Mouse (Mus musculus) left cerebral cortex, postnatal 36 days (tissue): ENCODE measurements around the gene Prkaa1. TPM values are rescaled to one million over a fixed set of nuclear protein-coding genes. Genes with fewer than 3 reads are reported as not detected.

ENCODE experiments used
- DNase-seq, 2 experiments: peaks; one replicate each; pipeline ENCODE4 v3.0.0; 2021 to 2022; ENCODE audit warnings: low spot score in 2 of 2, mixed read lengths in 1 of 2
- intact Hi-C: fragments of 180-260 bp; cut with DNase I; formaldehyde crosslinking; loops from one replicate; pipeline ENCODE4 v1.15.1; 2025
- total RNA-seq, 2 experiments: library from RNA; stranded (reverse); gene quantifications; 2 replicates each; pipeline ENCODE4 v1.2.3; 2021

Prkaa1 gene
- total RNA-seq, 2 experiments from 2014 or later, result 18.9 to 20.5 TPM

GRCm38 (mm10) chr15:5154621-5155020 lies 11.0 kb downstream of the Prkaa1 start:
- intact Hi-C loops, result no loop called here
- no peak for DNase-seq

- intact Hi-C loops, result no loop called here
- DNase-seq, result no peak
Measured at GRCm38 (mm10) chr15:5155093-5155492, 11.4 kb downstream of the Prkaa1 start.

- intact Hi-C loops, result no loop called here
- DNase-seq, result no peak
Measured at GRCm38 (mm10) chr15:5156355-5156754, 12.7 kb downstream of the Prkaa1 start.

- no peak for DNase-seq
- intact Hi-C loops, result no loop called here
Measured at GRCm38 (mm10) chr15:5157386-5157785, 13.7 kb downstream of the Prkaa1 start.

- DNase-seq, result no peak
- intact Hi-C loops, result no loop called here
Measured at GRCm38 (mm10) chr15:5158827-5159226, 15.2 kb downstream of the Prkaa1 start.

- no peak for DNase-seq
- intact Hi-C loops, result no loop called here
Measured at GRCm38 (mm10) chr15:5165121-5165773, 21.6 kb downstream of the Prkaa1 start.

GRCm38 (mm10) chr15:5173217-5173820 lies 29.7 kb downstream of the Prkaa1 start:
- intact Hi-C loops, result no loop called here
- DNase-seq, result no peak

GRCm38 (mm10) chr15:5184668-5185330 lies 41.1 kb downstream of the Prkaa1 start:
- DNase-seq, result no peak
- intact Hi-C loops, result loop anchor here (5.0 kb wide), 2 partner anchors 42 to 67 kb away; partner anchors contain the start of genes Prkaa1 and Rpl37

GRCm38 (mm10) chr15:5185366-5186292 lies 42.0 kb downstream of the Prkaa1 start, which contains the start of gene Ttc33:
Ttc33 (plus strand) TSS chr15:5185525.
- intact Hi-C loops, result loop anchor here (5.0 kb wide), 2 partner anchors 43 to 68 kb away; partner anchors contain the start of genes Prkaa1 and Rpl37
- DNase-seq, result peak; percentile 81 to 84

GRCm38 (mm10) chr15:5186293-5186675 lies 42.6 kb downstream of the Prkaa1 start:
- intact Hi-C loops, result loop anchor here (5.0 kb wide), 2 partner anchors 44 to 69 kb away; partner anchors contain the start of genes Prkaa1 and Rpl37
- DNase-seq, result no peak

GRCm38 (mm10) chr15:5187116-5187515 lies 43.5 kb downstream of the Prkaa1 start:
- intact Hi-C loops, result loop anchor here (5.0 kb wide), 2 partner anchors 45 to 70 kb away; partner anchors contain the start of genes Prkaa1 and Rpl37
- DNase-seq, result no peak

GRCm38 (mm10) chr15:5188029-5188428 lies 44.4 kb downstream of the Prkaa1 start:
- DNase-seq, result no peak
- intact Hi-C loops, result loop anchor here (5.0 kb wide), 2 partner anchors 46 to 71 kb away; partner anchors contain the start of genes Prkaa1 and Rpl37

- intact Hi-C loops, result loop anchor here (5.0 kb wide), 2 partner anchors 47 to 72 kb away; partner anchors contain the start of genes Prkaa1 and Rpl37
- DNase-seq, result no peak
Measured at GRCm38 (mm10) chr15:5189504-5190093, 45.9 kb downstream of the Prkaa1 start.

- no peak for DNase-seq
- intact Hi-C loops, result no loop called here
Measured at GRCm38 (mm10) chr15:5193833-5194232, 50.2 kb downstream of the Prkaa1 start.

- intact Hi-C loops, result no loop called here
- no peak for DNase-seq
Measured at GRCm38 (mm10) chr15:5194446-5194845, 50.8 kb downstream of the Prkaa1 start.

GRCm38 (mm10) chr15:5194931-5195330 lies 51.3 kb downstream of the Prkaa1 start:
- intact Hi-C loops, result no loop called here
- no peak for DNase-seq

GRCm38 (mm10) chr15:5195987-5196514 lies 52.4 kb downstream of the Prkaa1 start:
- no peak for DNase-seq
- intact Hi-C loops, result no loop called here

GRCm38 (mm10) chr15:5196691-5197090 lies 53.0 kb downstream of the Prkaa1 start:
- no peak for DNase-seq
- intact Hi-C loops, result no loop called here

- intact Hi-C loops, result no loop called here
- no peak for DNase-seq
Measured at GRCm38 (mm10) chr15:5205222-5205621, 61.6 kb downstream of the Prkaa1 start.
